Mouse (Mus musculus) neural tube, embryonic 12.5 days (tissue): ENCODE data around the gene Il20. TPM values are rescaled to one million over a fixed set of nuclear protein-coding genes. Genes with fewer than 3 reads are reported as not detected.

Source experiments
- ATAC-seq: fragments of 200-750 bp; cut with Nextera tagmentation; 2 replicates; pipeline ENCODE4 v1.8.0; 2017; ENCODE audit warnings: low read depth, mild to moderate bottlenecking, moderate TSS enrichment, moderate library complexity; ENCODE audit not compliant: low FRiP score
- H3K27ac ChIP-seq: fragments of 300-500 bp; sonication (generic); 2 replicates; pipeline ENCODE4 v1.5.1; 2016
- H3K27me3 ChIP-seq: fragments of 300-500 bp; sonication (generic); replicated peaks from 2 replicates; pipeline ENCODE4 v1.6.1; 2016; ENCODE audit warnings: mild to moderate bottlenecking
- H3K36me3 ChIP-seq: fragments of 300-500 bp; sonication (generic); 2 replicates; pipeline ENCODE4 v1.6.1; 2016; ENCODE audit warnings: mild to moderate bottlenecking
- H3K4me1 ChIP-seq: fragments of 300-500 bp; sonication (generic); 2 replicates; pipeline ENCODE4 v1.6.1; 2016
- H3K4me2 ChIP-seq: fragments of 300-500 bp; sonication (generic); replicated peaks from 2 replicates; pipeline ENCODE4 v1.6.1; 2016; ENCODE audit warnings: mild to moderate bottlenecking
- H3K4me3 ChIP-seq: fragments of 300-500 bp; sonication (generic); 2 replicates; pipeline ENCODE4 v1.5.1; 2016
- H3K9ac ChIP-seq: fragments of 300-500 bp; sonication (generic); 2 replicates; pipeline ENCODE4 v1.6.1; 2016; ENCODE audit warnings: mild to moderate bottlenecking
- H3K9me3 ChIP-seq: fragments of 300-500 bp; sonication (generic); 2 replicates; pipeline ENCODE4 v1.6.1; 2016; ENCODE audit warnings: mild to moderate bottlenecking
- WGBS: fragments of 180-500 bp; shearing (Covaris S2); methylation state at CpG from one replicate; pipeline ENCODE4 v1.1.7; 2016; 5-methylcytosine and 5-hydroxymethylcytosine counted together
- polyA plus RNA-seq: library from polyadenylated mRNA; unstranded; fragments of >200 nt; fragmentation: Nextera tagmentation; extraction: Ambion mirVana; gene quantifications from 2 replicates; pipeline ENCODE4 v1.2.1, GENCODE M21; 2016

Il20 gene
- not detected in 2 replicates for polyA plus RNA-seq

DNA sequence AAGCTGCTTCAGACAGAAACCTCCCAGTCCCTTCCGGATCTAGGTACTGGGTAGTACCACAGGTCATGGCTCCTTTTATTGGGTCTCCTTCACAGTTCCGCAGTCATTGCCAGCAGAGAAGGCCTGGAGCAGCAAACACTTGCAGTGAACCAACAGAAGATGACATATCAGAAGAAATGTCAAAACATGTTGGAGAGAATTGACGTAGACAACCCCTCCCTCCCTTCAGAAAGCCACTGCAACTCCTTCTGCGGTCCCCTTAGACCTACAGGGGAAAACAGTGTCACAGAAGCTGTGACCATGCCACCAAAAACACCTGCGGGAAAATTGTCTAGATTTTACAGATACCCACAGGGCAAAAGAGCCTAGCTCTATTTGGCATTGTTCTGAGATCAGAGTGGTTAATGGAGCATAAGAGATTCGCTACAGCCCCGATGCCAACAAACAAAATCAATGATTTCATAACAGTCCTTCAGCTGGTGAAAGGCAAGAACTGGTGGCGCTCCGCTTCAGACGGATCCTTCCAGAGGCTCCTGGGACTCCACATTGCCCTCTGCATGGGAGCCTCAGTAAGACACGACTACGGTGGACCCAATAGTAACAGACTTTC lies at the start of gene Il20:
Gene Il20, minus strand, starts transcription at position 51 of the 610 bp plus-strand sequence.
- Histone ChIP-seq H3K4me1 (no peaks in the 10 kb centered on the region), H3K9ac (no peak within 1 kb of the TSS), H3K4me3 (no peak within 1 kb of the TSS), H3K9me3 (no peaks in the 10 kb centered on the region), H3K27ac (no peak within 1 kb of the TSS), H3K36me3 (no peaks in the 10 kb centered on the region), H3K27me3 (no peaks in the 10 kb centered on the region), H3K4me2 (no peak within 1 kb of the TSS)
- 80% methylated on average over 12 of the region's 12 CpGs for WGBS
- ATAC-seq, result no peak

DNA sequence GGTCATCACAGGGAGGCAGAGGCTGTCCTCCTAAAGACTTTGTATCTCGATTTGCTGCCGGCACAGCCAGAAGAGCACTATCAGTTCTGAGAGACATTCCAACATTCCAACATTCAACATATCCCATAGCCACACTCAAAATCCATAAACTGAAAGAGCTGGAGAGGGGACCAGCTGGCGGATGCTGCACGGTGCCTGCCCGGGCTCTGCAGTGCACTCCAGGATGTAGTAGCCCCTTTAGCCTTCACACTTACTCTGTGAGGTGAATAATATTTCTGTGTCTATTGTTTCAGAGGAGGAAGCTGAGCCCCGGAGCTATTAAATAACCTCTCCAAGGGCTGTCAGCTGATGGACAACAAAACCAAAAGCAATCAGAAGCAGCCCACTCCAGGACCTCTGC lies 35.7 kb upstream of the Il20 start:
- H3K9me3 ChIP-seq, result no peaks in the 10 kb centered on the region
- no peaks in the 10 kb centered on the region for H3K36me3 ChIP-seq
- WGBS, result 63% methylated on average over 6 of the region's 6 CpGs
- ATAC-seq, result no peak
- no peaks in the 10 kb centered on the region for H3K27me3 ChIP-seq
- no peak overlapping the region for H3K4me2 ChIP-seq
- no peak overlapping the region for H3K9ac ChIP-seq
- H3K4me1 ChIP-seq, result no peaks in the 10 kb centered on the region
- H3K27ac ChIP-seq, result no peak overlapping the region
- H3K4me3 ChIP-seq, result no peak overlapping the region

DNA sequence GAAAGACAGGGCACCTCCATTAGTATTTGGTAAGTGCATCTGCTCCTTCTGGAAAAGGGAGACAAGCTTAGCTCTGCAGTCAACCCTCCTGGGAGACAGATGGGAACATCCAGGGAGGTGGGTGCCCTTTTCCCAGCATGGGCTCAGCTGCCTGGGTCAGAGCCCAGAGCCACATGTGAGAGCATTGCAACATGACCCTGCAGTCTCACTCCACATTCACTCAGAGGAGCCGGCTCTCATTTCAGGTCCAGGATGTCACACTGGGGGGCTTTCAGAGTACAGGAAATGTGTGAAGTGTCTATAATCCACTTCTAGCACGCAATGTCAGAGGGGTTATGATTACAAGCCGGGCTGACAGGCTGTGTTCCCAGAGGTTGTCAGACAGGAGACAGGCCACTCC lies 30.6 kb upstream of the Il20 start:
- Histone ChIP-seq H3K4me2 (no peak overlapping the region), H3K36me3 (no peaks in the 10 kb centered on the region), H3K27me3 (no peaks in the 10 kb centered on the region), H3K9me3 (no peaks in the 10 kb centered on the region), H3K9ac (no peak overlapping the region), H3K27ac (no peak overlapping the region), H3K4me1 (no peaks in the 10 kb centered on the region), H3K4me3 (no peak overlapping the region)
- WGBS, result 64% methylated on average over 3 of the region's 3 CpGs
- ATAC-seq, result no peak

DNA sequence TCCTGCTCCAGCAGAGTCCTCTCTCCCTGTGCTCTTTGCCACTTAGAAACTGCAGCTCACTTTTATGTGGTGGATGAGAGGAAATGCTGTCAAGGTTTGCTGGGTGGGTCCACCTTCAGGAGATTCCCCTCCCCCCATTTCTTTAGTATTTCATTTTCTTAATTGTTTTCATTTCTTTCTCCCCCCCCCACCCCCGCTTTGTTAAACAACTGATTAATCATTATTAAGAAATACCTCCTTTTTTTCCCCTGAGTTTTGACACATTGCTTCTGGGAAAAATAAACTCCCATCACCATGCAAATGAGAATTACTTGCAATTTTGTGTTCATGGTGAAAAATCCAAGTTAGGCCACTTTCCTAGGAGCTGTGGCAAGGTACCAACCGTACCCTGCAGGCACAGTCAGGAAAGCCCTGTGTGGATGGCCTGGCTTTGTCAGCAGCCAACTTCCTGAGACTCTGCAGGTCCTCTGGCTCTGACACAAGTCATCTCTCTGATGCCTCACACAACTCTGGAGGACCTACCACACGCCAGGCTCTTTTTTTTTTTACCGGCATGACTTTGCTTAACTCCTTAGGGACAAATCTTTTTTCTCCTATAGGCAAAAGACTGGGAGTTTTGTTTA lies 28.9 kb upstream of the Il20 start, which contains the start of gene Il19:
Gene Il19, minus strand, starts transcription at position 51 of the 623 bp plus-strand sequence.
- H3K4me1 ChIP-seq, result no peaks in the 10 kb centered on the region
- no peak within 1 kb of the TSS for H3K27ac ChIP-seq
- no peak within 1 kb of the TSS for H3K4me3 ChIP-seq
- no peak within 1 kb of the TSS for H3K9ac ChIP-seq
- no peaks in the 10 kb centered on the region for H3K27me3 ChIP-seq
- H3K36me3 ChIP-seq, result no peaks in the 10 kb centered on the region
- H3K9me3 ChIP-seq, result no peaks in the 10 kb centered on the region
- 73% methylated on average over 4 of the region's 4 CpGs for WGBS
- H3K4me2 ChIP-seq, result no peak within 1 kb of the TSS
- no peak for ATAC-seq

DNA sequence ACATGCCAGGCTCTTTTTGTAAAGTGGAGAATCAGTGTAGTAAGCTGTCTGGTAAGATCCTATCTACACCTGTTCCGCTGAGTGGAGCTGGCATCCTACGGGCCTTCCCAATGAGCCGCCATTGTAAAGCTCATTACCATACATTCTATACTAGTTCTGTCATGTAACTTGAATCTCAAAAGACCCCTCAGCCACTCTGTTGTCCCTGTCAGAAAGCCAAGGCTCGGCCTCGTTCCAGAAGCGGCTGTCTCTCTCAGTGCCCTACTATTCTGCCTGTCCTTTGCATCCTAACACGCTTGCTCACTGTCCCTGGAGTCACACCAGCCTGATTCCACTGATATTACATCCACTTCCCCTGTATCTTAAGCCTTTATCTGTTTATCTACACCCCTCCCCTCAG lies 26.9 kb upstream of the Il20 start:
- no peak for ATAC-seq
- no peaks in the 10 kb centered on the region for H3K36me3 ChIP-seq
- no peak overlapping the region for H3K4me3 ChIP-seq
- no peaks in the 10 kb centered on the region for H3K4me1 ChIP-seq
- H3K9ac ChIP-seq, result no peak overlapping the region
- no peak overlapping the region for H3K4me2 ChIP-seq
- H3K27me3 ChIP-seq, result no peaks in the 10 kb centered on the region
- 80% methylated on average over 7 of the region's 7 CpGs for WGBS
- no peaks in the 10 kb centered on the region for H3K9me3 ChIP-seq
- H3K27ac ChIP-seq, result no peak overlapping the region

DNA sequence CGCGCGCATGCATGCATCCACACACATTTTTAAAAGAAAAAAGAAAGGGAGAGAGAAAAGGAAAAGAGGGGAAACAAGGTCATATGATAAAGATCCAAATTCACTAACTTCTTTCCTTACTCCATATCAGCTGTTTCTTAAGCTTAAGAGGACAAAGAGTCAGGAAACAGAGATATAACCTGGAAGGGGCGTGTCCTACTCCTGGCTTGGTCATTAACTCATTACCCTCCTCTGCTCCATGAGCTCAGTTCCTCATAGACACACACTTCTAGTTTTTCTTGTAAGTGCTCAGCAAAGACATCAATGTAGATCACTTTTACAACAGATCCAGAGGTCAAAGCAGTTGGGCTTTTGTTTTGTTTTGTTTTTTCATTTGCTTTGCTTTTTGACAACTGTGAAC lies 25.9 kb upstream of the Il20 start:
- H3K27me3 ChIP-seq, result no peaks in the 10 kb centered on the region
- H3K4me3 ChIP-seq, result no peak overlapping the region
- no peaks in the 10 kb centered on the region for H3K4me1 ChIP-seq
- no peak overlapping the region for H3K27ac ChIP-seq
- no peaks in the 10 kb centered on the region for H3K9me3 ChIP-seq
- WGBS, result 93% methylated on average over 4 of the region's 4 CpGs
- ATAC-seq, result no peak
- no peak overlapping the region for H3K4me2 ChIP-seq
- H3K36me3 ChIP-seq, result no peaks in the 10 kb centered on the region
- no peak overlapping the region for H3K9ac ChIP-seq

DNA sequence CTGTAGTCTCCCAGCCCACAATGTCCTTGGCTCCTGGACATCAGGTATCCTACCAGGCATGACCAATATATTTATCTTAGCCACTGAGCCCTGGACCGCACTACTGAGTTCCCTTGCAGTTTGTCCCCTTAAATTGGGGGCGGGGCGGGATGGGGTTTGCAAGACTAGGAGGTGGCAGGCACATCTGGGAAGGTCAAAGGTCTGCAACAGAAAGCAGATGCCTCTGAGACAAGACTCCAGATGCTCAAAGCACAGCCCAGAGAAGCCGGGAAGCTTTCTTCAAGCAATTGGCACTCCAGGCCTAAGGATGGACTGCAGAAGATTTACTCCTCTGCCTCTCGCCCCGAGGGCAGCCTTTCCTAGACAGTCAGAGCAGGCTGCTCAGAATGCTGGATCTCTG lies 25.1 kb upstream of the Il20 start:
- no peak overlapping the region for H3K27ac ChIP-seq
- no peak overlapping the region for H3K4me3 ChIP-seq
- no peaks in the 10 kb centered on the region for H3K4me1 ChIP-seq
- H3K9ac ChIP-seq, result no peak overlapping the region
- no peaks in the 10 kb centered on the region for H3K9me3 ChIP-seq
- no peak for ATAC-seq
- 54% methylated on average over 6 of the region's 6 CpGs for WGBS
- H3K4me2 ChIP-seq, result no peak overlapping the region
- H3K36me3 ChIP-seq, result no peaks in the 10 kb centered on the region
- no peaks in the 10 kb centered on the region for H3K27me3 ChIP-seq

DNA sequence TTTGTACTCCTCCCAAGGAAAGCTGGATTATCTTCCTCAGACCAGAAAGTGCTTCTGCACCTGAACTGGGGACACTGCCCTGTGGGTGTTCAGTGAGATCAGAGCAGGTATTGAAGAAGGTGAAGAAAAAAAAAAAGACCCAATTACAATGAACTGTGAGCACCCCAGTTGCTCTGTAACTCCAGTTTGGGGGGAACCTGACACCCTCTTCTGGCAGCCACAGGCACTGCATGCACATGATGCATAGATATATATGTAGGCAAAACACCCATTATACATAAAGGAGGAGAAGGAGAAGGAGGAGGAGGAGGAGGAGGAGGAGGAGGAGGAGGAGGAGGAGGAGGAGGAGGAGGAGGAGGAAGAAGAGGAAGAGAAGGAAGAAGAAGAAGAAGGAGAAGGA lies 15.2 kb upstream of the Il20 start:
- Histone ChIP-seq H3K4me1 (no peaks in the 10 kb centered on the region), H3K27ac (no peak overlapping the region), H3K4me2 (no peak overlapping the region), H3K4me3 (no peak overlapping the region), H3K36me3 (no peaks in the 10 kb centered on the region), H3K27me3 (no peaks in the 10 kb centered on the region), H3K9me3 (no peaks in the 10 kb centered on the region), H3K9ac (no peak overlapping the region)
- ATAC-seq, result no peak

DNA sequence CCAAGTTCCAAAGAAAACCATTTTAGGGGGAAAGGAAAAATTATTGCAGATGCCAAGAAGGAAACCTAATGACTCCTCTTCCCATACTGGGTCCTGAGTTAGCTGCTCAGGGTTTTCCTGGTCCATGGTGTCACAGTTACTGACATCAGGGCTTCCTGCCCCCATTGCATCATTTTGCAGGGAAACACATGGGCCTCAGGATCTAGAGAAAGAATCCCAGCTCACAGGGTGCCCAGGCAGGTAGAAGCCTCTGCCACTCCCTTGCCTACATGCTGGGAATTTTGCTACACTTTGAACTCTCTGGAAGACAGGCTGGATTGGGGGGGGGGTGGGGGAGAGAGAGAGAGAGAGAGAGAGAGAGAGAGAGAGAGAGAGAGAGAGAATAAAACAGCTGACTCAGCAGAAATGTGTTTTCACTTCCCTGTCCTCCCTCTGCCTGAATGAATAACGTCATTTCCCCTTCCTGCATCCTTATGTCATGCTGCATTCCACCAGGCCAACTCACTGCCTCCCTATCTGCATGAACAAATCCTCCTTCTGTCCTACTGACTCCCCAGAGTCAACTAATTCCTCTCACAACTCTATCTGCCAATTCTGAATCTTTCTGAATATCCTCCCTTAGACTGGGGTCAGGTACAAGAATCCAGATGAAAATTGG lies 7.2 kb upstream of the Il20 start:
- 86% methylated on average over 1 of the region's 1 CpGs for WGBS
- Histone ChIP-seq H3K4me3 (no peak overlapping the region), H3K4me2 (no peak overlapping the region), H3K27me3 (no peaks in the 10 kb centered on the region), H3K27ac (no peak overlapping the region), H3K9ac (no peak overlapping the region), H3K4me1 (no peaks in the 10 kb centered on the region), H3K9me3 (no peaks in the 10 kb centered on the region), H3K36me3 (no peaks in the 10 kb centered on the region)
- no peak for ATAC-seq

DNA sequence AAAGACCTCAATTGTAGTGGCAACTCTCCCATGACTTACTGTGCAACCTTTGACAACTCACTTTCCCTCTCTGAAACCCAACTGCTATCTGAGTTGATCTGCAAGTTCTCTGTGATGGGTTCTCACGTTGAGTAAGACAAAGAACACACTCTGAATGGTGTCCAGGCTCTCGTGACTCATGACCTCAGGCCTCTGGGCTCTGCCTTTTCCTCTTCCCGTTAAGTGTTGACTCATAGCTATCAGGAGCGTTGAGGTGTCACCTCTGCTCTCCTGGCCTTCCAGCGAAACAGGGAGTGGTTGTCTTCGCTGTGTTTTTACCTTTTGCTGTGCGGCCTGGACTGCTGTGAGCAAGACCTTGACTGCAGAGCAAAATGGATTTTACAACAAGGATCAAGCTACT lies 8.7 kb downstream of the Il20 start:
- WGBS, result 85% methylated on average over 7 of the region's 7 CpGs
- ATAC-seq, result no peak
- H3K4me2 ChIP-seq, result no peak overlapping the region
- no peaks in the 10 kb centered on the region for H3K36me3 ChIP-seq
- no peak overlapping the region for H3K27ac ChIP-seq
- no peaks in the 10 kb centered on the region for H3K9me3 ChIP-seq
- no peaks in the 10 kb centered on the region for H3K4me1 ChIP-seq
- no peak overlapping the region for H3K9ac ChIP-seq
- H3K27me3 ChIP-seq, result no peaks in the 10 kb centered on the region
- H3K4me3 ChIP-seq, result no peak overlapping the region

DNA sequence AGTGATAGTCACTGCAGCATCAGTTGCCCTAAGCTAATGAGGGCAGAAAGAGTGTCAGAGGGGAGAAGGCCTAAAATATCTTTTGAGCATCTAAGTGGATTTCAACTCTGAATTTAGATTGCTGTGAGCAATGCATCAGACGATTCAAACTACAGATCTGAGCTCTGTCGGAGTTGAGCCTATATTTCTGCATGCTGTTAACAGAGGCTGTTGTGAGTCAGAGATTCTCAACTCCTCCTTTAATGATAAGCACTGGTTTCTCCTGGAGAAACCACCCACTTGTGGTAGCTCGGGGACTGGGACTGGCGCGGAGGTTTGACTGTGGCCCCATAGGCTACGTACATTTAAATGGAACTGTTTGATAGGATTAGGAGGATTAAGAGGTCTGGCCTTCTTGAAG lies 16.8 kb downstream of the Il20 start:
- Histone ChIP-seq H3K27ac (no peak overlapping the region), H3K4me1 (no peaks in the 10 kb centered on the region), H3K4me2 (no peak overlapping the region), H3K9ac (no peak overlapping the region), H3K9me3 (no peaks in the 10 kb centered on the region), H3K4me3 (no peak overlapping the region), H3K36me3 (no peaks in the 10 kb centered on the region), H3K27me3 (no peaks in the 10 kb centered on the region)
- ATAC-seq, result no peak
- WGBS, result 84% methylated on average over 6 of the region's 6 CpGs

DNA sequence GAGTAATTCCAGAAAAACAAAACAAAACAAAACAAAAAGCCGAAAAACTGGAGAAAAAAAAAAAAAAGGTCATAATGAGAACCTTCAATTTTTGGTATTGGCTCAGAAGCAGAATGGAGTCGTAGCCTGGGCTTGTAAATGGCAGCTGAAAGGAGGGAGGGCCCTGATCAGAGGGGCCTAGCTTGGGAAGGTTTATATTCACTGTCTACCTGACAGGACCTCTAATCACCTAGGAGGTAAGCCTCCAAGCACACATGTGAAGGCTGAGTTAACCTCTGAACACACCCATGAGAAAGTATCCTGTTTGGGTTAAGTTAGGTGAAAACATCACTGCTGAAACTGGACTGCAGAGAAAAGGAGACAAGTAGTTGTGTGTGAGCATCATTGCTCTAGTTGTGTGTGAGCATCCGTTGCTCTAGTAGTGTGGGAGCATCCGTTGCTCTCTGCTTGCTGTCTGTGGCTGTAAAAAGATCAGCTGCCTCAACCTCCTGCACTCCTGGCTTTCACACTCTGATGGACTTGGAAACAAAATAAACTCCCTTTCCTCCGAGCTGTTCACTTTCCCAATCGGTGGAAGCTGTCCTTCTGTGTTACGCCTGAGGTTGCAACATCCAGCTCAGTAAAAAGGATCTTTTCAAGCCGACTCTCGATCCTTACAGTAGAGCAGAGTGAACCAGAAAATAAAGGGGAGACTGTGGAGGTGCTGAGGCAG lies 17.8 kb downstream of the Il20 start:
- H3K4me1 ChIP-seq, result no peaks in the 10 kb centered on the region
- WGBS, result 79% methylated on average over 9 of the region's 9 CpGs
- no peaks in the 10 kb centered on the region for H3K9me3 ChIP-seq
- no peak overlapping the region for H3K4me2 ChIP-seq
- H3K27ac ChIP-seq, result no peak overlapping the region
- H3K27me3 ChIP-seq, result no peaks in the 10 kb centered on the region
- no peaks in the 10 kb centered on the region for H3K36me3 ChIP-seq
- H3K9ac ChIP-seq, result no peak overlapping the region
- no peak for ATAC-seq
- no peak overlapping the region for H3K4me3 ChIP-seq
